Mouse (Mus musculus) lung, postnatal 0 days (tissue): ENCODE results near the gene Ech1.

ENCODE experiments used
- CTCF ChIP-seq: IDR thresholded peaks from 2 replicates; pipeline ENCODE4 v1.5.1; 2016; ENCODE audit warnings: antibody characterized with exemption, mild to moderate bottlenecking
- EP300 ChIP-seq: IDR thresholded peaks from 2 replicates; pipeline ENCODE4 v1.6.1; 2016; ENCODE audit warnings: antibody characterized with exemption, mild to moderate bottlenecking, control low read depth

GRCm38 (mm10) chr7:28799994-28800393, 25.0 kb upstream of the Ech1 start:
- TF ChIP-seq CTCF (no peak), EP300 (no peak)
